Mouse (Mus musculus) megakaryocyte, embryonic 14.5 days (primary cell): ENCODE measurements at regions not wholly inside any gene's neighbourhood (a gene's known extent, or its start where the extent isn't known, plus 50 kb on each side); places are given as distances from the start of the nearest gene placed in this dataset.

Source experiments
- FLI1 ChIP-seq: IDR thresholded peaks from 2 replicates; pipeline ENCODE4 v1.6.1; 2012; ENCODE audit warnings: low read length, inconsistent platforms, mixed read lengths
- GATA1 ChIP-seq: IDR thresholded peaks from 3 replicates; pipeline ENCODE4 v1.6.1; 2012; ENCODE audit warnings: mixed read lengths, low read length, inconsistent platforms, borderline replicate concordance

DNA sequence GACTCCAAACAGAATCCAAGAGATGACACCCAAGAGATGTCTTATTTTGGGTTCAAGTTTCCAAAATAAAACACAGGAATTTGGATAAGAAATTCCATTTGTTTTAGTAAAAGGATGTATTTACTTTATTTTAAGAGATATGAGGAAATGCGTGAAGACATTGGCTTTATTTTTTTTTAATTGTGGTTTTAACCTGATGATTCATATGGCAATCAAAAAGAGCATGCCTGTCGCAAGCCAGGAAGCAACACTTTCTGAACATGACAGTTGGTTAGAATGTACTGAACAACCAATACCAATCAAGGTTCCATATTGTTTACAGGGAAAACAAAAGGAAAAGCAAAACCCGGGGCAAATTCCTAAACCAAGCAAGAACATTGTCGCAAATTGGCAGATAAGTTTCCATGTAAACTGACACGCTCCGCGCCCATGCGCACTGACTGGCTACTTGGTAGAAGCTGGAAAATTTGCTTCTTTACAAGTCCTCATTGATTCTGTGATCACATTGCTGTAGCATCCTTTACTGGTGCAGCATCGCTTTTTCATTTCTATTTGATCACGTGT, 181.4 kb upstream of the BC052040 start:
- no peak for TF ChIP-seq GATA1
- TF ChIP-seq FLI1, result no peak
